Mouse (Mus musculus) v-Abl transformed pro-B cells (cell line): ENCODE results near the gene Zdhhc18.
"Not testable (repeated sequence)": the region's sequence is repeated elsewhere in the genome, so short reads cannot be mapped to it uniquely, and the experiment has no call there.

Source experiments
- in situ Hi-C, 2 experiments: fragments of 400-800 bp; cut with MboI; formaldehyde crosslinking; loops; one replicate each; pipeline ENCODE4 v1.15.1; 2025; ENCODE audit not compliant: unreplicated experiment in 2 of 2

Zdhhc18 gene

DNA sequence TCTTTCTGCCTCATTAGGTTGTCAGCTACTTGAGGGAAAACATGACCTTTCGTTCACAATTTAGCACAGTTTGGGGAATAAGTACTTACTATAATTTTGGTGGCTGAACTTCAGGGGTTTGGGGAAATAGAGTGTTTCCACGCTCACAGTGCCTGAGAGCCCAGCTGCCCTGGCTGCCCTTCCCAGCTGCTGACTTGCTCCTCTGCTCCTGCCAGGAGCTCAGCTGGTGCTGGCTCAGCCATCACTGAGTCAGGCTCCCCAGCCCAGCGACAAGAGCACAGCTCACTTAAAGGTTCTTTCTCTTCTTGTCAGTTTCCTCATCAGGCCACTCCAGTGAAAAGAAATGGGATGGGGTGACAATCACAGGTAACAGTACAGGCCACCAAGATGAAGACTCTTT, 18.6 kb upstream of the Zdhhc18 start:
- in situ Hi-C loops, result no loop called here

DNA sequence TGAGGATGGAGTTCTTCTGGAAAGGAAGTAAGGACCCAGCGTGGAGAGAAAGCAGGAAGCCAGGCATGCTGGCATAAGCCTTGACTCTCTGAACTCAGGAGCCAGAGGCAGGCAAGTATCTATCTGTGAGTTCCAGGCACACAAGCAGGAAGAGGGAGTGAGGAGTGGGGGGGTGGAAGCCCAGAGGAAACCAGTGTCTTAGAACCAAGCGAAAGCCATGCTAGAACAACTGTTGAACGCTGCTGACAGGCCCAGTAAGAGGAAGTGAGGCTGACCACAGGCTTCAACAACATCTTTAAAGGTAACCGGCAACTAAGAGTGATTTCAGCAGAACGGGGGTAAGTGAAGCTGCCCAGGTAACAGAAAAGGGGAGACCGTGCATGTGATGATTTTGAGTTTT, 16.2 kb upstream of the Zdhhc18 start:
- in situ Hi-C loops, result no loop called here

DNA sequence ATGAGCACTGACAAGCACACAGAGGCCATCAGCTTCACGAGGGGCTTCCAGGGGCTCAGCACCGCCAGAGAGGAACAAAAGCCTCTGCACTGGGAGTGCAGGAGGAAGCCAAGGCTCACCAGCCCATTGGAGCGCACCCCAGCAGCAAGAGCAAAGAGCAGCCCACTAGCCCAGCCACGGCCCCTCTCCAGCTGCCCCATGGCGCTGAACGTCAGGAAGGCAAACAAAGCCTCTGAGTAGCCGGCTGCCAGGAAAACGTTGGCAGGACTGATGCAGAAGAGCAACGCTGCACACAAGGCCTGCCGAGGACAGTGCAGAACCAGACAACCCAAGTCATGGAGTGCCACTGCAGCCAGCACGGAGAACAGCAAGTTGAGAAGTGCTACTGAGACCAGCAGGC, 15.2 kb upstream of the Zdhhc18 start:
- in situ Hi-C loops, result no loop called here

DNA sequence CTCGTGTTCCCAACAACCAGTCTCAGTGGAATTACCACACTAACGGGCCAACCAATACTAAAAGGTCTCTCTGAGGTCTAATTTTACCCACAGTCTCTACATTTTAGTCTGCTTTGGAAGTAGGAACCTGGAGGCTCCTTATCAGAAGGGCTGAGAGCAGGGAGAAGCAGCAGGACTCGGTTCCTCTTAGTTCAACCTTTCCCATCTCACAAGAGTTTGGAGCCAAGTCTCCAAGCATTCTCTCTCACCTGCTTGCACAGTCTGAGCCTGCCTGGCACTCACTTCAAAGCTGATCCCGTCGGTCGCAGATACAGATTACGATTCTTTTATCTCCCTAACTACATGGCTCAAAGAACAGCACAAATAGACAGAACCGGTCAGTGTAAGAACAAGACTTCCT, 13.0 kb upstream of the Zdhhc18 start:
- in situ Hi-C loops, result loop anchor here in 1 of 2 experiments (5.0 kb wide), 1 partner anchor 164 kb away; no protein-coding TSS in a partner anchor

DNA sequence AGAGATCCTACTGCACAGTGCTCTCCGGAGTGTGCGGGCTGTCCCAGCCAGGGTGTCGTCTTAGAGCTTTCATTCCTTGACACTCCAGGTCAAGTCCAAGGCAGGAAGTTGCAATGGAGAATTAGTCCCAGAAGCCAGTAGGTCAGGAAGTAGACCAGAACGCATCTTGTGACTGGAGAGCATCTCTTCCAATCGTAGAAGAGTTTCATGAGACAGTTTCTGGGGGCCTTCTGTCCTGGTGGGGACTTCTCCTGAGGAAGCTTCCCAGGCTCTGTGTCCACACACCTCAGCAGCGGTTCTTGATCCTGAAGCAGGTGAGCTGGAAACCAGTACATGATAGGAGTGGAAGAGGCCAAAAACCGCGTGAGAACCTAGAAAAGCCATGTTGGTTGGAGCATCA, 12.5 kb upstream of the Zdhhc18 start:
- in situ Hi-C loops, result loop anchor here in 1 of 2 experiments (5.0 kb wide), 1 partner anchor 165 kb away; no protein-coding TSS in a partner anchor

DNA sequence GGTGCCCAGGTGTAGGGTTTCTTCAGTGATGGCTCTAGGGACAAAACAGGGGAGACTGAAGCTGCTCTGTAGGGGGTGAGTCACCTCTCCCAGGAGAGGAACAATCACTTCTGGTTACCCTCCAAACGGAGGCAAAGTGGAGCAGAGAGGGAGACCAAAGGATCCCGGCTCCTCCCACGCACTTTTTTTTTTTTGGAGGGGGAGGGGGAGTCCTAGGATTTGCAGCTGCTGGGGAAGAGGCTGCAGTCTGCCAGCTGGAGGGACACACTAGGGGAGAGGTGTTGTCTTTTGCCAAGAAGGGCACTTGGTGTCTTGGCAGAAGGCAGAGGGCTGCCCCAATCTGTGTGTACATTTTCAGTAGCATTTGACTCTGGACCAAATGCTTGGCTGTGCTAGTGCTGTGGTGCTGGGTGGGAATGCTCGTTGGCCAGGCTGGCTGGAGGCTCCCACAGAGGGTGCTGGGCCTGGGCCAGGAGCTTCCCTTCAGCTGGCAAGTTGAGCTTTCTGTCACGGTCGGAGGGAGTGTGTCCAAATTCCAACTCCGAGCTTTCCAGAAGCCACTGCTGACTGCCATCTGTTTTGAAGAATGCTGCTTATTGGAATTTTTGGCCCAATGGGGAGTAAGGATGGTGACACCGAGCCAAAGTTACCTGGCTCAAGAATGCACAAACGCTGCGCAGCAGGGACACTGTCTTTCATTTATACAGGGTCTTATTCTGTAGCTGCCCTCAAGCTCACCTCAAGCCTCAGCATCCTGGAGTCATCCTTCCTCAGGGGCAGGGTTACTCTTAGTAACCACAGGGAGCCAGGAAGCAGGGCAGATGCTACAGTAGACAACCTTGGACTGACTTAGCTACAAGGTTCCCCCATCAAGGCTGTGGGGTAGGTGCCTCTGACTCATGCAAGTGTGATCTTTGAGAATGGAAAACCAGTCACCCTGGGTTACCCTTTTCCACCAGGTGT, 10.5 kb upstream of the Zdhhc18 start:
- in situ Hi-C loops, result loop anchor here in 1 of 2 experiments (5.0 kb wide), 1 partner anchor 167 kb away; no protein-coding TSS in a partner anchor

DNA sequence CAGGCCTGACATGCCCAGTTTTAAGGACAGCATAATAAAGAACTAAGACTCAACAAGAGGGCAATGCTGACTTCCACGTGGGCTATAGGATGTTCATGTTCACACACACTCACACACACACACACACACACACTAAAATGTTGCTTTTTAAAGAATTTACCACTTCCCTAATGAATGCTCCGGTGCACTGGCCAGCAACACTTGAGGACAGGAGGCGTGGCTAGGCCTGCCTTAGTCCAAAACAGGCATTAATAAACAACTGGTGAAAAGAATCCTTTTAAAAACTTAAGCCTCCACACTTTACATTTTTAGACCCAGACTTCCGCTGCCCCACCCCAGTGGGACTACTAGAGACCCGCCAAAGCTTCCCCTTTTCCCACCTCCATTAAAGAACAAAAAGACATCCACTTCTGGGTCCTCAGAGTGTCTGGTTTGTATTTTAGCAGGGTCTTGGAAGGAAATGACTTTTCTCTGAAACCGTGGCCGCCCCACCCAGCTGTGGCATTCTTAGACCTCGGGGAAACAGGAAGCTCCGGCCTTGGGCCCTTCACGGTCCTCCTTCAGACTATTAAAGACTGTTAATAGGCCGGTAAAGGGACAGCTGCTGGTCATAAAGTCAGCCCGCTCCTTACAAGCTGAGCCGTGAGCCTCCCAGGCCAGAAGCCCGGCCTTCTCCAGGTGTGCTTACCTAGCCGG, 9.7 kb upstream of the Zdhhc18 start:
- in situ Hi-C loops, result loop anchor here in 1 of 2 experiments (5.0 kb wide), 1 partner anchor 168 kb away; no protein-coding TSS in a partner anchor

DNA sequence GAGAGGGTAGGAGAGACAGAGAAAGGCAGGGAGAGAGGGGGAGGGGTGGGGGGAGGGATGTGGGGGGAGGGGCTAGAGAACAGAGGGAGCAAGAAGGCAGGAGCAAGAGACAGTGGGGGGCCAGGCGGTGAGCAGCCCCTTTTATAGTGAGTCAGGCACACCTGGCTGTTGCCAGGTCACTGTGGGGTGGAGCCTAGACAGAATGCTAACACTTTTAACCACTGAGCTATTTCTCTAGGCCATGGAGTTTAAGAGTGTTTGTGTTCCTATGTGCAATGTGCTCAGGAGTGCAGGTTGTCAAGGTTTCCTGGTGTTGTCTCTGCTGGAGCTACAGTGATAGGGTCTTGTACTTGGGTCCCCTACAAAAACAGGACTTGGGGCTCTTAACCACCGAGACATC, 8.8 kb upstream of the Zdhhc18 start:
- in situ Hi-C loops, result no loop called here

DNA sequence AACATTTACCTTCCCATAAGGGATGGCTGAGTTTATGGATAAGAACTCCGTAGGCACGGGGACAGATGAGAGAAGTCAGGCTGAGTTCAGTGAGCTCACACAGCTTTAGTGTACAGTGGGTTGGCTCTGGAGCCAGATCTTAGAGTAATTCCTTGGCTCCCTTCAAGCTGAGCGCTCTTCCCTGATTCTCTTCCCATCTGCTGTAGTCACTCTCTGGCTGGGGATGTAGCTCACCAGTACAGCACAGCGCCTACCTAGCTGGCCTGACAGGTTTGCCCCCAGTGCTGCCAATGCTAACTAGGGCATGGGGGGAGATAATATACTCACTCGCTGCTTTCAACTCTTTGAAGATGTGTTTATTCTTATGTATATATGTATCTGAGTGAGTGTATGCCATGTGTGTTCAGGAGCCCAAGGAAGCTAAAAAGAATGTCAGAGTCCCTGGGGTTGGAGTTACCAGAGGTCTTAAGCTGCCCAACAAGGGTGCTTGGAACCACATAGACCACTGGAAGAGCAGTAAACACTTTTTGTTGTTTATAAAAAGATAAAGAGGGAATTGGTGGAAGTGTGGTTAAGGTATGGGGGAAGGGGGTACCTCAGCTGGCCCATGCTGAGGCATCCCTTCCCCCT, 8.0 kb upstream of the Zdhhc18 start:
- in situ Hi-C loops, result no loop called here

DNA sequence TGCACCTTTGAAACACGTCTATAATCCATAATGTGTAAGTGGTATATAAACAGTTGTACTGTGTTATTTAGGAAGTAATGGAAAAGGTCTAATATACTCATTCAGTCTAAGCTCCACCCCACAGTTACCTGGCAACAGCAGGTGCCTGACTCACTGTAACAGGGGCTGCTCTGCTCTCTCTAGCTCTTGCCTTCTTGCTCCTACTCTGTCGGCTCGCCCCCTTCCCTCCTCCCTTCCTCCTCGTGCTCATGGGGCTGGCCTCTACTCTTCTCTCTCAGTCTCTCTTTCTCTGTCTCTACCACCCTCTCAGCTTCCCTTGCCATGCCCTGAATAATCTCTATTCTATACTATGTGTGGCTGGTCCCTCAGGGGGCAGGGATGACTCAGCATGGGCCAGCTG, 7.0 kb upstream of the Zdhhc18 start:
- in situ Hi-C loops, result no loop called here

DNA sequence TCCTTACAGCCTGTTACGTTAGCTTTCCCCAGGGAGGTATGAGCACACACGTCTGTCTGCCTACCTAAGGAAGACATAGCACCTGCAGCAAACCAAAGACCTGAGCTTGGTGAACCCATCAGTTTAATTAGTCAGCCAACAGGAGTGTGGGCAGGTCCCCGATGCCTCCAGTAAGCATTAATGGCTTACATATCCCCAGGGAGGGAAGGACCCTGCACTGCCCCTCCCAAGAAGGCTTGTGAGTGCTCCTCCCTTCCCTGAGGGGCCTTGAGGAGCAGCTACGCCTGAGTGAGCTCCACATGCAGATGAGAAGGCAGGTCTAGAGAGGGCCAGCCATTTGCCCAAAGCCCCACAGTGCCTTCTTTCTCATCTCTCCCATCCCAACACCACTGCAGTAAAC, 6.3 kb upstream of the Zdhhc18 start:
- in situ Hi-C loops, result no loop called here

DNA sequence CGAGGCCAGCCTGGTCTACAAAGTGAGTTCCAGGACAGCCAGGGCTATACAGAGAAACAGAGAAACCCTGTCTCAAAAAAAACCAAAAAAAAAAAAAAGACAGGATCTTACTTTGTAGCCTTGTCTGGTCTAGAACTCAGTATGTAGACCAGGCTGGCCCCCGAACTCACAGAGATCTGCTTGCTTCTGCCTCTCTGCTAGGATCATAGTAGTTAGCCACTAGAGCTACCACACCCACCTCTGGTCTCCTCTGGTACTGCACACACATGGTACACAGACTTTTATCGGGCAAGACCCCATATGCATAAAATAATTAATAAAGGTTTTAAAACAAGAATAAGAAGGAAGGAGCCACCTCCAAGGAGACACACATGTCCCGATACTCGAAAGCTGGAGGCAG, 4.1 kb upstream of the Zdhhc18 start:
- in situ Hi-C loops, result not testable (repeated sequence)

DNA sequence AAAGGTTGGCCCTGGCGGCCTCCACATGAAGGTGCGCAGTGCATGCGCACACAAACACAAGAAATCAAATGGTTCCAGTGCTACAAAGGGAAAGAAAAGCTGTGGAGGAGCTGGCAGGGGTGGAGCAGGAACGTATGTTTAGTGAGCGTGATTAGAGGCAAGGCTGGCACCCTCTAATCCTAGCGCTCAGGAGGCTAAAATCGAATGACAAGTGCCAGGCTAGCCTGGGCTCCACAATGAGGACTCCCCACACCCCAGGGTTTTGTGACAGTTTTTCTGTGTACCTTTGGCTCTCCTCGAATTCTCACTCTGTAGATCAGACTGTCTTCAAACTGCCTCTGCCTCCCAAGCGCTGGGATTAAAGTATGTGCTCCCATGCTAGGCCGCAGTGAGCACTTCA, 2.8 kb upstream of the Zdhhc18 start:
- in situ Hi-C loops, result no loop called here

DNA sequence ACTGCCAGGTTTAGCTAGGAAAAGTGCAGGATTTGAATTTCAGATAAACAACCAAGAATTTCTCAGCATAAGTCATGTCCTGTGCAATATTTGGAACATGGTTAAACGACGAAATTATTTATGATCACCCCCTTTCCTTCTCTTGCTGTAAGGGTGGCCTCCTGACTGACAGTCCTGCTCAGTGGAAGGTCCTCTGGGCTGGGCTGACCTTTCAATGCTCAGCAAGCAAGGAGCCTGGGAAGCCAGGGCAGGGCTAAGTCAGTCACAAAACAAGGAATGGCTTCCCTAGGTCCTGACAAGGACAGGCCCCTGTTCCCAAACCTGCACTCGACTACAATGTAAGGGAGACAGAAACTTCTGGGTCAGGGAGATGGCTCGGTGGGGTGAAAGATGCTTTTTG, 2.0 kb upstream of the Zdhhc18 start:
- in situ Hi-C loops, result no loop called here

DNA sequence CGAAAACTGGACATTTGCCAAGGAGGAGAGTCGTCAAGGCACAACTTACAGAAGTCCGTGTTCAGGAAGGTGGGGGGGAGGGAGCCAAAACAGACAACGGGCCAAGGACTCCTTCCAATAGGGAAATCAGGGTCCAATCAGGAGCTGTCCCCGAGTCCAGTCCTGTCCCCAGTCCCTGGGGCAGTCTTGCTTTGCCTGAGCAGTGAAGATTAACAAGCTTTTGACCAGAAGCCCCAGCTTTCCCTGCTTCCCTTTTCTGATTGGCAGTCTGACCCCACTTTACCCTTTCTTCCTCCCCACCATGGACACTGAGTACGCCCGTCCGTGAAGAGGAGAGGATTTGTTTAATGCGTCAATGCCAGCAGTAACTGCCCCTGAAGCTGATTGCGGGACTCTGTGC, 1.5 kb upstream of the Zdhhc18 start:
- in situ Hi-C loops, result no loop called here

DNA sequence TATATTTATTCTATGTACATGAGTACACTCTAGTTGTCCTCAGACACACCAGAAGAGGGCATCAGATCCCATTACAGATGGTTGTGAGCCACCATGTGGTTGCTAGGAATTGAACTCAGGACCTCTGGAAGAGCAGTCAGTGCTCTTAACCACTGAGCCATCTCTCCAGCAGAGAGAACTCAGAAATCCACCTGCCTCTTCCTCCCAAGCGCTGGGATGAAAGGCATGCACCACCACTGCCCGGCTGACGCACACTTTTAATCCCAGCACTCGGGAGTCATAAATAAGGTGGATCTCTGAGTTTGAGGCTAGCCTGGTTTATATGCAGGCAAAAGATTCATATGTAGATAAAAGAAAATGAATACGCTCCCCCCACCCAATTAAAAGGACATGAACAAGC, 490 bp downstream of the Zdhhc18 start:
- in situ Hi-C loops, result loop anchor here in 1 of 2 experiments (5.0 kb wide), 1 partner anchor 42 kb away; no protein-coding TSS in a partner anchor

DNA sequence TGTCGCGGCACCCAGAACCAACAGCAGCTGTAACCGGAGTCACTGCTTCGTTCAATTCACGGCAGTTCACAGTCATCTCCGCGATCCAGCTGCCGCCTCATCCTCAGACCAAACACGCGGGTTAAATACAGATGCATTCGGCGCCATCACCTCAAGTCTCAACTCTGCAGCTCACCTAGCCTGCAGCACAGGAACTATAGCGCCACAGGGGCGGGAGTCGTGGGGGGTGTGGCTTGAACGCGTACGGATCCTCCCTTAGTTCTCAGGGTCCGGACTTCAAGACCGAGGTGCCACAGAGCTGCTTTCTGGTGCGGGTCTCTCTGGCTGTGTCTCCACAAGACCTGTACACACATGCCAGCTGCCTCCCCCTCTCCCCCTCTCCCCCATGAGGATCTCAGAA, 4.3 kb downstream of the Zdhhc18 start:
- in situ Hi-C loops, result loop anchor here in 1 of 2 experiments (5.0 kb wide), 1 partner anchor 38 kb away; no protein-coding TSS in a partner anchor

DNA sequence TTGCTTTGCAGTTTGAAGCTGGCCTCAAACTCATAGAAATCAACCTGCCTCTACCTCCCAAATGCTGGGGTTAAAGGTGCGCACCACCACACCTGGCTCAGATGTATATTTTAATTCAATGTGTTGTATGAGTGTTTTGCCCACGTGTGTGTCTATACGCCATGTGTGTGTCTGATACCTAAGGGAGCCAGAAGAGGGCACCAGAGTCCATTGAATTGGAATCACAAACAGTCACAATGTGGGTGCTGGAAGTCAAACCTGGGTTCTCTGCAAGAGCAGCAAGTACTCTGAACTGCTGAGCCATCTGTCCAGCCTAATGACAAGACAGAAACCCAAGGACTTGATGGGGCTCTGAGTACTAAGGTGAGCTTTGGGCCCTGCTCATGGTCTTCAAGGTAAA, 4.8 kb downstream of the Zdhhc18 start:
- in situ Hi-C loops, result loop anchor here in 1 of 2 experiments (5.0 kb wide), 1 partner anchor 38 kb away; no protein-coding TSS in a partner anchor

DNA sequence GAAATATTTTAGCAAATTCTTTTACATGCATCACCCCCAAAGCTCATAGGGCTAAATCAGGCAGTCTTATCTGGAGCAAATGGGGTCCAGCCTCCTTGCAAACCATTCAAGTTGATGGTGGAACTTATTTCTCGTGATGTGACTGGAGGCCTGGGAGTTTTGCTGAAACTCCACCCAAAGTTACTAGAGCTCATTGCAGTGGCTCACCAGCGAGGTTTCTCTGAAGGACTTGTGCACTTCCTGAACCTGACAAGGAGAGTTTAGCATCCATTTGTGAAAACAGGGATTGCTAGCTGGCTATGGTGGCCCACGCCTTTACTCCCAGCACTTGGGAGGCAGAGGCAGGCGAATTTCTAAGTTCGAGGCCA, 15.9 kb downstream of the Zdhhc18 start:
- in situ Hi-C loops, result no loop called here

DNA sequence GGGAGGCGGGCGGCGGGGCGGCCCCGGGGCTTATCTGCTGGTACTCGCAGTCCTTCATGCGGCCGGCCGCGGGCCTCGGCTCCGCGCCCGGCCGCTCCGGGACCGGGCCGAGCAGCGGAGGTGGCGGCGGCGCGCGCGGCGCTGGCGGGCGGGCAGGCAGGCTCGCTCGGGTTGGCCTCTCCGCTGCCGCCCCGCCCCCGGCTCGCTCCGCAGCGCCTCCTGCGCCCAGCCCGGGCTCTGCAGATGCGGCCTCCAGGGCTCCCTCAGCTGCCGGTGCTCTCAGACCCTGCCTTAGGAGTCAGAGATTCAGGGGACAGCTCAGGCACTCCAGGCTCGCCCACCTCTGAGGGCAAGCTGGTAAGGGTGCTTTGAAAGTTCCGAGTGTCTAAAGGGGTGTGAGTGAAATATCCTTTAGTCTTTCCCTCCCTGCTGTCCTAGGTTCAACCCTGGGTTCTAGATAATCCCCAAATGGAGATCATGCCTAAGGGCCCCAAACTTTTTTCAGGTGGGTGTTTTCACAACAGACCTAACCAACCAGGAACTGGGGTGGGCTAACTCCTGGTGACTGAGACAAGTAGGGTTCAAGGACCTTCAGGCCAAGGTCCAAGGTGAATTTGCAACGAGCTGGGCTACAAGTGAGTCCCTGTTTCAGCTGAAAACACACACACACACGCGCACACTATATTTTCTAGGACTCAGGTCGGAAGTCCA, 16.5 kb downstream of the Zdhhc18 start:
- in situ Hi-C loops, result no loop called here
